Mouse (Mus musculus) G1E (cell line): ENCODE measurements around the gene F12. TPM values are rescaled to one million over a fixed set of nuclear protein-coding genes. Genes with fewer than 3 reads are reported as not detected.
A peak's percentile ranks its signal among the peaks of the same experiment; 100 is the strongest.

ENCODE experiments used
- ATAC-seq: 2 replicates; pipeline ENCODE4 v1.8.0; 2016; ENCODE audit warnings: mild to moderate bottlenecking; ENCODE audit not compliant: insufficient number of reproducible peaks, poor library complexity, low FRiP score, severe bottlenecking; ENCODE audit errors: extremely low read depth
- DNase-seq: peaks from one replicate; pipeline ENCODE4 v3.0.0; 2012; ENCODE audit warnings: low spot score
- H3K27me3 ChIP-seq: 2 replicates; pipeline ENCODE4 v1.6.1; 2012; ENCODE audit warnings: mild to moderate bottlenecking, low read length, inconsistent platforms; ENCODE audit not compliant: insufficient read depth
- H3K36me3 ChIP-seq: replicated peaks from 2 replicates; pipeline ENCODE3; 2012; ENCODE audit warnings: mild to moderate bottlenecking, inconsistent platforms
- H3K4me1 ChIP-seq: 2 replicates; pipeline ENCODE4 v1.6.1; 2012; ENCODE audit warnings: low read depth, low read length, inconsistent platforms, mixed read lengths; ENCODE audit not compliant: insufficient read depth
- H3K4me3 ChIP-seq: 2 replicates; pipeline ENCODE4 v1.5.1; 2012; ENCODE audit warnings: low read depth, mild to moderate bottlenecking, inconsistent platforms, low read length, moderate library complexity, mixed read lengths
- H3K9me3 ChIP-seq: replicated peaks from 2 replicates; pipeline ENCODE4 v1.6.1; 2012; ENCODE audit warnings: inconsistent platforms
- CTCF ChIP-seq: IDR thresholded peaks from 2 replicates; pipeline ENCODE4 v1.5.1; 2012; ENCODE audit warnings: low read depth, low read length, inconsistent platforms, mixed read lengths
- GATA1 ChIP-seq: IDR thresholded peaks from 2 replicates; pipeline ENCODE4 v1.6.1; 2012; ENCODE audit warnings: borderline replicate concordance, low read length, inconsistent platforms, mixed read lengths
- GATA2 ChIP-seq: IDR thresholded peaks from 2 replicates; pipeline ENCODE4 v1.6.1; 2012; ENCODE audit warnings: low read depth, low read length, inconsistent platforms, borderline replicate concordance
- POLR2AphosphoS5 ChIP-seq: IDR thresholded peaks from 2 replicates; pipeline ENCODE4 v1.6.1; 2012; ENCODE audit warnings: low read depth, low read length, inconsistent platforms; ENCODE audit not compliant: insufficient replicate concordance
- TAL1 ChIP-seq: conservative IDR thresholded peaks from 2 replicates; pipeline ENCODE4 v1.6.1; 2012; ENCODE audit warnings: low read depth, low read length, inconsistent platforms, mixed read lengths
- polyA plus RNA-seq: library from polyadenylated mRNA; stranded (reverse); fragments of >175 nt; gene quantifications from 2 replicates; pipeline ENCODE4 v1.2.3, GENCODE M21; 2012
- total RNA-seq, 2 experiments: library from RNA; stranded (forward) in 1 of 2; stranded (reverse) in 1 of 2; fragments of 200-1000 nt in 1 of 2; fragments of >200 nt in 1 of 2; fragmentation: Nextera tagmentation in 1 of 2; gene quantifications; 2 replicates each; pipeline ENCODE4 v1.2.3; 2014 to 2017

The F12 gene
- total and polyA plus RNA-seq, 3 experiments = 0.05 TPM; not detected in 2

- peaks cover 18% of the 10 kb centered on the region for H3K4me1 ChIP-seq
Observed at GRCm38 (mm10) chr13:55418004-55418403, 8.6 kb downstream of the F12 start.

GRCm38 (mm10) chr13:55414743-55415380 lies 11.7 kb downstream of the F12 start, which contains the start of gene Pfn3:
Gene Pfn3 (minus strand): TSS chr13:55415232.
- Histone ChIP-seq H3K4me3 (peak within 1 kb of the TSS; percentile 12; the same call in 1 of the 2 replicates), H3K36me3 (no peaks in the 10 kb centered on the region), H3K4me1 (peaks cover 30% of the 10 kb centered on the region), H3K27me3 (peaks cover 33% of the 10 kb centered on the region), H3K9me3 (peaks cover 5% of the 10 kb centered on the region)
- DNase-seq (no peak), ATAC-seq (no peak)
- TF ChIP-seq TAL1 (no peak), GATA1 (no peak), CTCF (no peak), GATA2 (no peak), POLR2AphosphoS5 (no peak)

More at GRCm38 (mm10) chr13:55418004-55418403, 8.6 kb downstream of the F12 start:
- Histone ChIP-seq H3K36me3 (no peaks in the 10 kb centered on the region), H3K9me3 (peaks cover 5% of the 10 kb centered on the region), H3K4me3 (0 out of 2 replicates have a peak overlapping the region, but pooled peaks have one; percentile 18), H3K27me3 (peaks cover 33% of the 10 kb centered on the region)
- ATAC-seq (no peak), DNase-seq (peak; percentile 65)
- TF ChIP-seq TAL1 (no peak), CTCF (peak; percentile 62)

GRCm38 (mm10) chr13:55413333-55413732 lies 13.3 kb downstream of the F12 start:
- Histone ChIP-seq H3K36me3 (no peaks in the 10 kb centered on the region), H3K4me1 (peaks cover 30% of the 10 kb centered on the region), H3K27me3 (peaks cover 46% of the 10 kb centered on the region), H3K9me3 (peaks cover 5% of the 10 kb centered on the region), H3K4me3 (peak overlapping the region; percentile 44; the same call in 1 of the 2 replicates)
- DNase-seq (peak; percentile 48), ATAC-seq (peak; percentile 55)
- TF ChIP-seq POLR2AphosphoS5 (no peak), TAL1 (no peak; the same call in 1 of the 2 replicates), GATA1 (no peak), CTCF (no peak), GATA2 (no peak)

- Histone ChIP-seq H3K9me3 (peaks cover 5% of the 10 kb centered on the region), H3K27me3 (peaks cover 46% of the 10 kb centered on the region), H3K4me3 (peak overlapping the region; percentile 44; the same call in 1 of the 2 replicates), H3K4me1 (peaks cover 25% of the 10 kb centered on the region), H3K36me3 (no peaks in the 10 kb centered on the region)
- TF ChIP-seq GATA1 (no peak), CTCF (no peak), POLR2AphosphoS5 (no peak), GATA2 (no peak), TAL1 (no peak)
- DNase-seq (peak; percentile 20), ATAC-seq (no peak)
Observed at GRCm38 (mm10) chr13:55412643-55413307, 13.8 kb downstream of the F12 start.

- peaks cover 55% of the 10 kb centered on the region for H3K27me3 ChIP-seq
- H3K4me3 ChIP-seq = no peak overlapping the region
- TF ChIP-seq CTCF (no peak), GATA2 (no peak), POLR2AphosphoS5 (no peak), TAL1 (no peak), GATA1 (no peak)
- peaks cover 25% of the 10 kb centered on the region for H3K4me1 ChIP-seq
- H3K36me3 ChIP-seq = no peaks in the 10 kb centered on the region
- peaks cover 5% of the 10 kb centered on the region for H3K9me3 ChIP-seq
- ATAC-seq = no peak
- DNase-seq = no peak
Observed at GRCm38 (mm10) chr13:55411826-55412225, 14.8 kb downstream of the F12 start.

- ATAC-seq (no peak), DNase-seq (no peak)
- no peaks in the 10 kb centered on the region for H3K36me3 ChIP-seq
- peaks cover 23% of the 10 kb centered on the region for H3K4me1 ChIP-seq
- H3K27me3 ChIP-seq = peaks cover 68% of the 10 kb centered on the region
- no peak overlapping the region for H3K4me3 ChIP-seq
- TF ChIP-seq TAL1 (no peak), GATA2 (no peak), GATA1 (no peak), POLR2AphosphoS5 (no peak)
- H3K9me3 ChIP-seq = peaks cover 8% of the 10 kb centered on the region
Observed at GRCm38 (mm10) chr13:55408546-55409120, 18.0 kb downstream of the F12 start.
